Mouse (Mus musculus) brain, embryonic 18.5 days (tissue): ENCODE measurements around the gene Pde11a.
A peak's percentile ranks its signal among the peaks of the same experiment; 100 is the strongest.

ENCODE experiments used
- DNase-seq: peaks from one replicate; pipeline ENCODE4 v3.0.0-alpha.2; 2012; ENCODE audit warnings: low read depth, low spot score

Pde11a gene

DNA sequence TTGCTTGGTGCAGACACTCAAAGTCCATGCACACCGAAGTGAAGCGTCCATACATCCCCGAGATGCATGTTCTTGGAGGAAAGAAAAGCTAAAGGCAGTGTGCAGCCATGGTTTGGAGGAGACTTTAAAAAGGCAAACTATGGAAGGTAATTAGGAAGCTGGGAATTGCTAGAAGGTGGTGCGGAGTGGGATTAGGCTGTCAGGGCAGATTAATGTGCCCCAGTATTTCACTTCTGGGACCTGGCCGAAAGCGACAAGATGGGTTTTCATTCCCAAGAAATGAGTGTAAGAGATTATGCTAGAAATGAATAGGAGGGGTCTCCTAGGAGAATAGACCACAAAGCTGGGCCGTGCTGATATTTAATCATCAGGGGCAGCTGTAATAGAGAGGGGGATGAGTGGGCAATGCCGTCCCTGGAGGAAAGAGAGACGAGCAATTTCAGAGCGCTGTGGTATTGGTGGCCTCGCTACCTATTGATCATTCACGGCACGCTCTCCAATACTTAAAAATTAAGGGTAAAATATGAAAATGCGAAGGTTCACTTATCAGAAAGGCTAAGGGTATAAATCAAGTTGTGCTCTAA, 284.7 kb downstream of the Pde11a start:
- DNase-seq = no peak

DNA sequence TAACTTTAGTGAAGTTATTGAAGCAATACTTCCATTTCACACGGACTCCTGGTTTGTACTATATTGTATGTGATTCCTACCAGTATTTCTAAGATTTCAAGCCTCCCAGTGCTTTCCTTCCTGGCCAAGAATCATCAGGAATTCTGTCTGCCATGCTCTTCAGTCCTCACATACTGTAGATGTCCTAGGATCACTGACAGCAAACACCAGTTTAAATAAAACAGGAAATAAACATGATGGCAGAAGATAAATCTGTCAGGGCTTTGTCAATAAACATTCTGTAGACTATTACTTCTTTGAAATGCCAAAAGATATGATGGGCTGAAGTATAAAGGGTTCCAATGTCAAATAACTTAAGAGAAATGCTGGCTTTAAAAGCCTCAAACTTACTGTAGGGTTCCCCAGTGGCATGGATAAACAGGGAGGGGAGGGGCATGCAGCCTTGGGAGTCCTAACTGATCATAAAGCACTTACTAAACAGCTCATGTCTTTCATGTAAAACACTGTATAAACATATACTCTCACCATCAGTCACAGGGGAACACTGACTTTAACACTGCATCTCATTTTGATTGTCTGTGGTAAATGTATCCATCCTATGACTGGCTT, 285.6 kb downstream of the Pde11a start:
- no peak for DNase-seq

DNA sequence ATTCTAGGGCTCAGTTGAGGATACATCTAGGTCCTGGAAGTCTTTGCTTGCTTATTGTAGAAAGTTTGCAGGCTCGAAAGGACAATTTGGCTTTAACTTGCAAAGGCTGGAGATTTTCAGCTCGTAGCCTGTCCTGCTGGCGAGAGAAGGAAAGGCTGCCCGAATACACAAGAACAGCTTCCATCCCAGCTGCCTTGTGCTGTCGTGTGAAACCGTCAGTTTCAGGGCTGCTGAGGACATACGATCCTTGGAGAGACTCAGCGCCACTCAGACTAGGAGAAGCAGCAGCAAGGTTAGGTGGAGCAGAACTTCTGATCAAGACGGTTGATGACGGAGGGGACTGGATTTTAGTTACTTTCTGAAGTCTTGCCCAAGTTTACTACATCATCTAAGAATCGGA, 287.2 kb downstream of the Pde11a start:
- DNase-seq = no peak

DNA sequence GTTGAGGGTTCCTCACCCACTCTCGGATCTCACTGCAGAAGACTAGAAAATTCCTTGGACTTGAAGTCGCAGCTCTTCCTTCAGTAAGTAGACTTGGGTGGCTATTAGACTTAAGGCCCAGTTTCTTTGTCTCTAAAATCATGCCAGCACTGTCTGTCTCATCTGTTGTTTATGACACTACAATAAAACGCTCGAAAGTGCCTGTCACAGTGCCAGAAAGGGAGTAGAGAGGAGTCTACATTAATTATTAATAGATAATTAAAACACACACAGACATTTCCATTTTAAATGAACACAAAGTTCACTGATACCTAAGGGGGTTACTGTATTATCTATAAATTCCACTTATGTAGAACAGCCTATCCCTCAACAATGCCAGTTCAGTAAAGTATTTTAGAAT, 287.7 kb downstream of the Pde11a start:
- DNase-seq = no peak

DNA sequence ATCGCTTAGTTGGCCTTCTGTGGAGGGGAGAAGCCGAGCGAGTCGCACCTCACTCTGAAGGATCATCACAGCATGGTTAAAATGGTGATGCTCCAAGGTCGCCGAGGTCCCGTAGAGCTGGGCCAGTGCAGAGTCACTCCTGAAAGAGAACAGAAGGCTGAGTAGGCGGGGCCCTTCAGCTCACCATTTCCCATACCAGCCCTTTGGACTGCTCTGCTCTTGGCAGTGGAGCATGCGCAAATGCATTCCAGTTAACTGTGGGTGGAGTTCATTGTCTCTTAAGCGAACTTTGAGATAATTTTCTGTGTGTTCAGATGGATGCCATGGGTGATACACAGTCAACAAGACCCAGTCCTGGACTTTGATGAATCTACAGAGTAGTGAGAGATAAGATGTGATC, 288.5 kb downstream of the Pde11a start:
- no peak for DNase-seq

DNA sequence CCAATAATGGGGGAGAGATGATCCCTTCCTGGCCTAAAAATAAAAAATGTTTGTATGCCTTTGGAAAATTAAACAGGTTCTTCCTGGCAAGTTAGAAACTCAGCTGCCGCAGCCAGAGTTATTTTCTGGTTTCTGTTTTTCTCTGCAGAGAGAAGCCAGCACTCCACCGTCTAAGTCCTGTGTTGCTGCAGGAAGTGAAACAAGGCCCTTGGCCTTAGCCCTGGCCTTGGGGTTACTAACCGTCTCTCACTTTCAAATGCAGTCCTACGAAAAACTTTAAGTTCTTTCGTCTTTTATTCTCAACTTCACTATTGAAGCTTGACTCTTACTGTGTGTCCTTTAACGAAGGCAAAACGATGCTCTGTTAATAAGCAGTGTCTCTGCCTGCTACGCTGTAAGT, 289.0 kb downstream of the Pde11a start:
- no peak for DNase-seq

DNA sequence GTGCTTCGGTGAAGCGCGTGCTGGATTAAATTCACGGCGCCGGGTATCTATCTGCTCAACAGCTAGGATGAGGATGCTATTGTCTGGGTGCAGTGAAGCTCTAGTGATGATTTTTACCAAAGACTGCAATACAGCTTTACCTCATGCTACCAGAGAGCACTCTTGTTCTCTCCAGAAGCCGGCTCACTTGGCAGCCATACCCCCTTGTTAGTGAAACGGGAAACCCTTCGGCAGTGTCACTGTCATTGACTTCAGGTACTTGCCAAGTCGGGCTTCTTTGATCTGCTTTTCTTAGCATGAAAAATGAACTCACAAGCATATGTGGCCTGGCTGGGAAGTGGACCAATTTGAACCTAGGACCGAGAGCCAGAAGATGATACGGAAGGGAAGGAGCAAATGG, 290.8 kb downstream of the Pde11a start:
- no peak for DNase-seq

DNA sequence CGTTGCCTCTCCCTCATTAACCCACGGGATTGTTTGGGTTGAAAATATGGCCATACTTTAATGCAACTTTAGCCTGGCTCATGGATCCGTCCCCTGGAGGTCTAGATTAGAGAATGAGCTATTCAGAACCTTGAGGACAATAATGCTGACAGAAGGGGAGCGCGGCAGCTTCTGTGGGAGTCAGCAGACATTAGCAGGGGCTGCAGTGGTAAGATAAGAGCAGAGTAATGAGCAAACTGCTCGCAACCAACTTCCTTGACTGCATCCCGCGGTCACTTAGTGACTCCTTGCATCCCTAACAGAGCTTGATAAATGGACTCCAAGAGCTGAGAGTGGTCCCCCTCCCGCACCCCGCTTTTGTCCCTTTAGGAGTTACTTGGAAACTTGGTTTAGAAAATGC, 296.4 kb downstream of the Pde11a start:
- DNase-seq = no peak

DNA sequence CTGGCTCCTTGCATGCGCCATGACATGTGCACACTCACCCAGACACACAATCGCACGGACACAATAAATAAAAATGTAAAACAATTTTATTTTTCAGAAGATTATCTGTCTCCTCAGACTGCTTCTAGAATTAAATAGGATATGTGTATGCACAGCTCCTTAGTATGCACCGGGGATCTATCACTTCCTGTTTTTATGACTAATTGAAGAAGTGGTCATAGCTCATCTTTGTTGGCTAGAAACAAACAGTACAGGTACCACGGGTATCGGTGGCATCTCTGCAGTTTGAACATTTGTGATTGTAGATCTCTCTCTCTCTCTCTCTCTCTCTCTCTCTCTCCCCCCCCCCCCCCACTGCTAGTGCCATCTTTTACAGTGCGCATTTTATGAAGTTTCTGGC, 298.5 kb downstream of the Pde11a start:
- DNase-seq = no peak

DNA sequence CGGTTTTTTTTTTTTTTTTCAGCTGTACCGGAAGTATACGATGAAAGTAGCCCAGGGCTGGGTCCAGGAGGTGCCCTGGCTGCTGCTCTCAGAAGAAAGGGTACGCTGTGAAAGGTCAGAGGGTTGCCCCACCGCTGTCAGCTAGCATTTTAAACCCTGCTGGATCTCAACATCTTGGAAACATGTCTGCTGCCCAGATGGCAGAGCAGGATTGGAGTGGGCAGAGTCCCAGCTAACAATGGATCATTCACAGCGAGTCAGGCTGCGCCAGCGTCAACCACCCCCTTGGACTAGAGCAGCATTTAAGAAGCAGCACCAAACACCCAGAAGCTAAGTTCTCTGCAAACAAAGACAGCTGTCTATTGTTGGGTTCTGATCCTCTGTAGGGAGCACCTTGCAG, 308.5 kb downstream of the Pde11a start:
- DNase-seq = no peak

DNA sequence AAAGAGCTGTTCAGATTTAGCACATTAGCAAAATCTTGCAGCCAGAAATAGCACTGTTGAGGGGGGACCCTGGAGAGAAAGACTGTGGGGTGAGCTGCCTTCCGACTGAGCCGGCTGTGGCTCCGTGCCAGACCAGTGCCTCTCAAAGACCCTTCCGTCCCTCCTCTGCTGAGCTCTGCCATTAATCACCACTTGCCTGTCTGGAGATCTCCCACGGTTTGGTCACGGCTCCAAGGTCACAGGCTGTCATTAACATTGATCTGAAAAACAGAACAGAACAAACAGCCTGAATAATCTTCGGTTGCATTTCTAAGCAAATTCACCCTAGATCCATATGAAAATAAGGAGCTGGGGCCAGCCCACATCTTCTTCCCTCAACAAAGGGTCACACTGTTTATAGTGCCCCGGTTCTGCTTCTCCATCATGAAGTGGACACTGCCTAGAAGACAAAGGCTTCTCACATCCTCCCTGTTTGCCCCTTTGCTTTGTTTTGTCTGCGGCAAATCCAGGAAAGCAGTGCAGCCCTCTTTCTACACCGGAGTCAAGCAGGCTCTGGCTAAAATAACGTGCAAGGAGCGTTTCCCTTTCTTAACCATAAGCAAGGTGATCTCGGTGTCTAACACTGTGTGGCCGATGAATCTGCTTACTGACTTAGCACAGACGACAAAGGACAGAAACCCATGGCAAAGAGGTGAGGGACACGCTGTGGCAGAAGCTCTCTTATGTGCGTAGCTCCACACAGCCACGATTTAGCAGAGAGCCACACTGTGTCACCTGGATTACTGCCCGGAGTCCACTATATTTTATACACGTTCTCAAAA, 309.3 kb downstream of the Pde11a start:
- DNase-seq = peak; percentile 39

DNA sequence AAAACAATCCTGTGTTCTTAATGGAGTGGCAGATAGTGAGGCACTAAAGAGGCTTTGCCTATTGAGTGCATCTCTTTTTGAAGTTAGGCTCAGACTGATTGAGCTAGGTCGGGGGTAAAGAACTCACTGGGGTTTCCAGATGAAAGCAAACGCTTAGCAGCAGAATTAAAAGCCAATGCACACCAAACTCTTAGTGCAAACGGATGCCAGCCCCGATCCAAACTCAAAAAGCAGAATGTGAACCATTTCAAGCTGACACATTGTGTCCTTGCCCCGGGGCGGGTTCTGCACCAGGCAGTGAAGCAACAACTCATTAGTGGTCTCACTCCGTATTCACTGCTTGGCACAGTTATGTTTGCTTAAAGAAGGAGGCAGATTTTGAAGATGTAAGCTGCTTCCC, 321.7 kb downstream of the Pde11a start:
- DNase-seq = no peak

DNA sequence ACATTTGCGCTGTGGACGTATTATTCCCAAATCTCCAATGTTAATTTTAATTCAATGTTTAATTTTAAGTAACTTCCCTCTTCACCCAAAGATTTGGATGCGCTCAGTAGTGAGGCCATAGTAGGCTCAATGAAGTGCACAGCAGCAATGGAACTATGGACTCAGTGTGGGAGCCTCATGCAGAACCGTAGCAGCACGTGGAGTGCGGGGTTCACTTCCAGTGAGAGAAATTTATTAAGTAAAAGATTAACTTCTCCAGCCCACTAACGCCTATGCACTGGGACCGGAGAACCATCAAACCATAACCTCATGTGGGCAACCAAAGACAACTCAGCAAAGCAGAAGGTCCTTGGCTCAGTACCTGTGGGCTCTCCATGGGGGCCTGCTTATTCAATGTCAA, 322.4 kb downstream of the Pde11a start:
- no peak for DNase-seq

DNA sequence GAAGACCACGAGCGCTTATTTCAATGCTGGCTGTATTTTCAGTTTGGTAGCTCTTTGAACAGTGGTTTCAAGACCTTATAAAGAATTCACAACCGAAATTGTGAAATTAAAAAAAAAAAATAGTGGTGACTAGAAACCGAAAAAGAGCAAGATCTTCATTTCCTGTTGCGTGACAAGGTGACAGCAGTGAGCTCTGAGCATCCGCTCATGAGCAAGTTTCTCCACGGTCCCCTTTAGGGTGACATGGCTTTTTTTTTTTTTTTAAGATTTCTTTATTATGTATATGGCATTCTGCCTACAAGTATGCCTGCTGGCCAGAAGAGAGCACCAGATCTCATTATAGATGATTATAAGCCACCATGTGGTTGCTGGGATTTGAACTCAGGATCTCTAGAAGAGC, 323.1 kb downstream of the Pde11a start:
- DNase-seq = no peak

DNA sequence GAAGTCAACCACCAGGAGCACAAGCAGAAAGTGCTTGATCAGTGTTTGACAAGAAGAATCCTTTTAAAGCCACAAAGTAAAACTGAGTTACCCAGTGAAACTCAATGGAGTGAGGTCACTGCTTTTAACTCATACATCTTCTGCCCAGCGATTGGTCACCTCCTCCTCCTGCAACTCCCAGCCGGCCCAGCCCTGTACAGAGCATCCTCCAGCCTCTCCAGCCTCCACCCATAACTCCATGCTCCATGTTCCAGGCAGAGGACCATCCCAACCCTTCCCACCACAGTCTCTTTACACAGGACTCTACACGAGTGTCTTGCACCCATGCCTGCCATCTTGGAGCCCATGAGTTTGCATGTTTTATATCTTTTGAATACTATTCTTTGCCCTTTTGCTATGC, 323.9 kb downstream of the Pde11a start:
- no peak for DNase-seq

DNA sequence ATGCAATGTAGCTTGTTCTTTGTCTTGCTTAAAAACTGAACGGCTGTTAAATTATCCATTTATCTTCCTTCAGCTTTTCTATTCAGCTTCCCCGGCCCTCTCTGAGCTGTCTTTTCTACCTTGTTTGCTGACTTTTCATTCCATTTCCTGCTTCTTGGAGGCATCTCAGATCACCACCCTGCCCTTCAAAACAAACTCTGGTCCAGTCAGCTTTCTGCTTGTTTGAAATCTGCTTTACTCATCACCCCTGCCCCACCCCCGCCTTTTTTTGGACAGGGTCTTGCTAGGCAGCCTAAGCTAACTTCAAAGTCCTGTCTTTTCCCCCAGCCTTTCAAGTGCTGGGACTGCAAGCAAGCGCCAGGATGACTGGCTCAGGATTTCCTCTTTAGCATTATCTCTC, 332.4 kb downstream of the Pde11a start:
- DNase-seq = no peak

DNA sequence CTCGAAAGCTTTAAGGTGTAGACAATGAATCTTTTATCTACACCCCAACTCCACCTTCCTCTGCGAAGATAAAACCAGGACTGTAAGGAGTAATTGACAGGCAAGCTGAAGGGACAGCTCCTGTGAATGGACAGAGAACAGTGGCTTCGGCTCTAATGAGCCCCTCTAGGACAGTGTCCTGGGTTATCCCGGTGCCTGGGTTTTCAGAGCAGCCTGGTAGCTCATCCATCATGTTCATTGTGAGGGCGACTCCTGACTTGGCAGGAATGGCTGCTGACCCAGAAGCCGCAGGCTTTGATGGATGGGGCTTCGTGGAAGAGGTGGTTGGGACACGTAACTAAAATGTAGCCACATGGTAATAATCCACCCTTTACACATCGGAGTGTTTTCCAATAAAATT, 335.7 kb downstream of the Pde11a start:
- no peak for DNase-seq

DNA sequence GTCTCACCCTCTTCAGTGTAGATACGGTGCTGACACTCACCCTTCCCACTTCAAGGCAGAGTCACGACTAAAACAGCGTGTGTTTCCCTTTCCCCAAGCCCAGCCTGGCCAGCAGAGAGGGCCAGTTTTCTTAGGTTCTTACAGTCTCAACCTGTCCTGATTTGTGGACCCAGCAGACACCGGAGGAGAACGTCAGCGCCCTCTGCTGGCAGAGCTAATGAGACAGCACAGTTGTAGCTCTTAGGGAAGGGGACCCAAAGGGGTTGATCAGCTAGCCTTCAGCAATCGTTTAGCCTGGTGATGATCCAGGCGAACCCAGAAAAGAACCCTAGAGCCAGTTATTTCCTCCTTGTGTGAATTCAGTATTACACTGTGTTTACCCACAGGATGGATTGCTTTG, 337.2 kb downstream of the Pde11a start:
- DNase-seq = no peak

DNA sequence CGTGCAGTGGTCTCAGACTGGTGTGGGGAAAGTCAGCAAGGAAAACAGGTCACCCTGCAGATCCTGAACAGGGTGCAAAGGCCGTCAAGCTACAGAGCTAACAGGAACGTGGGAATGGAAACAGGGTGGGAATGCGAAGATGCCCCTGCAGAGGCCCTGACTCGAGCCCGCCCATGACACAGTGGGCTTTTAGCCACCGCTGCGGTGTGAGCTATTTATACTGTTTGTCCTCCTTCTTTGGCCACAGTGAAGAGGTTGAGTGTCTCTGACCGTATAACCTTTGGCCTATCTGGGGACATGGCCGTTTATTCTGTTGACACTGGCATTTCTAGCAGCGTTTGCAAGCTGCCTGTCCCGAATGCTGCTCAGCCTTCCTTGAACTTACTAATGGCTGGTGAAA, 338.9 kb downstream of the Pde11a start:
- DNase-seq = no peak

DNA sequence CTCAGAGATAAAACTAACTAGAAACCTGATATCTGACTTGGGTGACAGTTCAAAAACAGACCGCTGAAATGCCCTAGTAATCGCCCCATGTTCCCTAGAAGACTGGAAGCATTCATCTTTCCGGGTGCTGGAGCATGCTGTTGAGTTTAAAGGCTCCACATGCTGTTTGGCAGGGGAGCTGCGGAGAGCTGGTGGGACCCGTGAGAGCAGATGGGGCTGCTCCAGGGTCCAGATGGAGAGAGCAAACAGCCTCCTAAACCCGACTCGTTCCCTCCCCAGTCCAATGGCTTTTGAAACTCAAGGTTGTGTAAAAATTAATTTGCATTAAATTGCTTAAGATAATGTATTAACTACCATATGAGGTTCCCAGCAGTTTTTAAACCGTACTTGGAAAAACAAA, 339.9 kb downstream of the Pde11a start:
- DNase-seq = no peak

DNA sequence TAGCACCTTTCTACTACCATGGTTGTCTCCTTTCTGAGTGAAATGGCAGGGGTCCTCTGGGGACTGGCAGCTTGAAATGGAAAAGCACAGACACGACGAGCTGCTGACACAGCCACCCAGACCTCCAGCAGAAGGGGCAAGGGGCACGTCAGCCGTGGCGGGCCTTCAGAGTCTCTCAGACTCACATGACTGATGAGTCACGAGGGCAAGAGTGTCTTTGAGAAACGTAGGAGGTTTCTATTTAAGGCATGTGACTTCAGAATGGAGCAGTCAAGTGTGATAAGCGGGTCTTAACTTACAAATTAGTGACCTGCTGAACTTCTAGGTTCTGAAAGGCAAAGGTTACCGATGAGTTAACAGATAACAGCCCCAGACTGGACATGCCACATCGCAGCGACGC, 340.8 kb downstream of the Pde11a start:
- no peak for DNase-seq

DNA sequence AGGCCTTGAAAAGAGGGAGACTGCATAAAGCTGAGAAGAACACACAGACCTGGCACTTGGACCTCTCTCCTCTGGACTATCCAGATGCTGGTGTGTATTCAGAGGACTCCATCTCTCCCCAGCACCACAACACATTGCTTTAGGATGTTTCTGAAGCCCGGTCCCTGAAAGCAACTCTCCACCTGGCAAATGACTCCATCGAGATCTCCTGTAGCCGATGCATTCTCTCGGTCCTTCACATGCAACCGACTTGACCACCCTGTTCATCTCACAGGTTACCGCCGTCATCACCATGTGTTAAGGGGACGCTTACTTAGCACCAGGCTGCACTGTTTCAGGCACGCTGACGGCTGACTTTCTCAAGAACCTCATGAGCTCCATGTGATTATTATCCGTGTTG, 343.7 kb downstream of the Pde11a start:
- no peak for DNase-seq

DNA sequence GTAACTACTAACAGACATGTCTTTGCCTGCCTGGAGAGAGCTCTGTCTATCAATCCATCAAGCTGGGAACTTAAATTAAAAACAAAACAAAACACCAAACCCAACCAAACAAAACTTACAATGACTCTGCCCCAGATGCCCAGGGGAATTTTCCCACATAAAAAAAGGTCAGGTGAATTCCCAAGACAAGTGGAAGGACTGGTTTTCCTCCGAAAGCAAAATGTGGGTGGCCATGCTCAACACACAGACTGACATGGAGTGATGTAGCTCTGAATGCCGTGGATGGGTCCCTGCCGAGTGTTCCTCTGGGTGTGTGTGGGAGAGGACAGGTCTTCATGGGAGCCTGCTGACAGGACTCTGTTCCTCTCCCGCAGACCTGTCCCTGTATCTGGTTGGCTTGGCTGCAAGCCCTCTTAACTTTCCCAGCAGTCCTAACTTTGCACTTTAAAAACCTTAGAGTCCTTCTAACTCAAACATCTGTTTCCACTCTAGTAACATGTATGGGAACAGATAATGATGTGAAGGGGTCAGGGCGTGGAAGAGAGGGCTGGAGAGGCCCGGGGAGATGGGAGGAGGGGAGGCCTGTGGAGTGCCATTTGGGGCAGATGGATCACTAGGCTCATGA, 346.9 kb downstream of the Pde11a start:
- no peak for DNase-seq
